12 mouse cellular contexts compared by ENCODE assay signal in genomic region chr2:74945185-74945749, GRCm38 (mm10).
"Had no signal": no experiment of that assay in that cellular context is flagged by ENCODE, and none has a peak within 500 bp of the region (broad histone marks: within the 10 kb centered on the region; RNA-seq: fewer than 3 reads in every experiment).

No protein-coding gene starts in this region.

- H3K9ac ChIP-seq: limb, embryonic 13.5 days; liver, embryonic 15.5 days; neural tube, embryonic 12.5 days had no signal

- H3K27ac ChIP-seq: left cerebral cortex, adult 2 months; limb, embryonic 13.5 days; liver, embryonic 15.5 days; neural tube, embryonic 12.5 days; stomach, postnatal 0 days had no signal

- H3K36me3 ChIP-seq: limb, embryonic 13.5 days; liver, embryonic 15.5 days; neural tube, embryonic 12.5 days had no signal

- H3K4me2 ChIP-seq: limb, embryonic 13.5 days; liver, embryonic 11.5 days; liver, embryonic 15.5 days; neural tube, embryonic 12.5 days had no signal

- H3K27me3 ChIP-seq: liver, embryonic 15.5 days; neural tube, embryonic 12.5 days had no signal

- H3K4me3 ChIP-seq: left cerebral cortex, adult 2 months; limb, embryonic 13.5 days; liver, embryonic 15.5 days; neural tube, embryonic 12.5 days had no signal

- ATAC-seq: lung, postnatal 0 days had no signal

- H3K9me3 ChIP-seq: limb, embryonic 13.5 days; liver, embryonic 15.5 days; neural tube, embryonic 12.5 days had no signal

- H3K4me1 ChIP-seq: liver, embryonic 15.5 days; neural tube, embryonic 12.5 days had no signal

- DNase-seq: kidney, adult 11 months; lung, adult 2 months; lung, postnatal 36 days; midbrain, embryonic 14.5 days; thymus, postnatal 4 days had no signal
